Mouse (Mus musculus) adrenal gland (tissue): ENCODE results near the gene Trhr2.

ENCODE experiments used
- intact Hi-C: fragments of 180-260 bp; cut with DNase I; formaldehyde crosslinking; loops from one replicate; pipeline ENCODE4 v1.15.1; 2025

The Trhr2 gene

GRCm38 (mm10) chr8:122307836-122308235, 52.7 kb downstream of the Trhr2 start:
- intact Hi-C loops = no loop called here
